Mouse (Mus musculus): Measurements from ENCODE around the gene Srbd1. TPM values are rescaled to one million over a fixed set of nuclear protein-coding genes. Genes with fewer than 3 reads are reported as not detected.

Gene Srbd1
- polyA plus RNA-seq, 1 experiment: 0.80 TPM

DNA sequence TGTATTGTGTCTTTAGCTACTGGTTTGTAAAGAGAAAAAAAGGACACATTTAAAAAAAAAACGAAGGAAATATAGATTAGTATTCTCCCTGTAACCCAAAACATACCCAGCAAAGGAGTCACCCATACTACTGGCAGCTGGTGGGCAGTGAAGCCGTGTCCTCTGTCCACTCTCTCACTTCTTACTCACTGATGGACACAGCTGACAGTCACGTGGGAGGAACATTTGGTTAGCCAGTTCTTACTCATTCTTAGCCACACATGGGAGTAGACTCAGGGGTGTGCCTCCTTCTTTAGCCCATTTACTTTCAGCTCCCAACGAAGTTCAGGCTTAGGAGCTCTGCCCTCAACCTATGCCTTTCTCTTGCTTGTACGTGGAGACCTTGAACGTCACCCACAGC lies 183.3 kb downstream of the Srbd1 start:
- Histone ChIP-seq H3K27ac (ENCODE audit: insufficient read depth, low read depth, low read length) (no peak overlapping the region), H3K36me3 (ENCODE audit: control insufficient read depth, insufficient read depth, low read length) (no peaks in the 10 kb centered on the region), H3K27me3 (ENCODE audit: control insufficient read depth, insufficient read depth, low read length) (no peaks in the 10 kb centered on the region), H3K4me1 (ENCODE audit: control insufficient read depth, insufficient read depth, insufficient read length, low read length) (no peaks in the 10 kb centered on the region), H3K4me3 (ENCODE audit: low read depth, low read length) (no peak overlapping the region)
- WGBS: 59% methylated on average over 6 of the region's 6 CpGs
- TF ChIP-seq POLR2A (IDR thresholded peaks at IDR 0.05; ENCODE audit: low read depth, low read length) (no peak), CTCF (IDR thresholded peaks at IDR 0.05; ENCODE audit: extremely low read depth, insufficient read length, insufficient replicate concordance, low read depth, low read length) (no peak)

DNA sequence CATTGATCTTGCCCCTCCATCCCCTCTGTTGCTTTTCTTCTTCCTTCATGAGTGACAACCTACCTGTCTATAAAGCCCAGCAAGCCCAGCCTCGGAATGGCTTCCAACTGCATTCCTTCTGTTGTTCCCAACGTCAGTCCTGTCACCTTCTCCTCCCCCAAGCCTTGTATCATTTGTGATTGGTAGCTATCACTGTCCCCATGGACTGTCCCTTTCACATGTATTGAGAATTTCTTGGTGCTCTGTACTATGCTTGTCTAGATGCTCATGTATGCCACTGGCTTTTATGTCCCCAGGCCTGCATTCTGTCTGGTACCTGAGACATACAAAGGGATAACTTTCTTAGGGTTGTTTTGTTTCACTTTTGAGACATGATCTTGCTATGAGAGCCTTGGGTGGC lies 193.2 kb downstream of the Srbd1 start:
- Histone ChIP-seq H3K4me3 (ENCODE audit: low read depth, low read length) (no peak overlapping the region), H3K27me3 (ENCODE audit: control insufficient read depth, insufficient read depth, low read length) (no peaks in the 10 kb centered on the region)
- 54% methylated on average over 2 of the region's 2 CpGs for WGBS

GRCm38 (mm10) chr17:85949919-85950505 lies 195.0 kb downstream of the Srbd1 start:
- Histone ChIP-seq H3K4me3 (ENCODE audit: low read depth, low read length) (no peak overlapping the region), H3K36me3 (ENCODE audit: control insufficient read depth, insufficient read depth, low read length) (no peaks in the 10 kb centered on the region), H3K4me1 (ENCODE audit: control insufficient read depth, insufficient read depth, insufficient read length, low read length) (no peaks in the 10 kb centered on the region), H3K27ac (ENCODE audit: insufficient read depth, low read depth, low read length) (no peak overlapping the region), H3K27me3 (ENCODE audit: control insufficient read depth, insufficient read depth, low read length) (no peaks in the 10 kb centered on the region)
- TF ChIP-seq POLR2A (IDR thresholded peaks at IDR 0.05; ENCODE audit: low read depth, low read length): no peak
- no peak for TF ChIP-seq CTCF (IDR thresholded peaks at IDR 0.05; ENCODE audit: extremely low read depth, insufficient read length, insufficient replicate concordance, low read depth, low read length)
- 68% methylated on average over 14 of the region's 14 CpGs for WGBS

More for the DNA sequence above, 193.2 kb downstream of the Srbd1 start:
- TF ChIP-seq POLR2A (IDR thresholded peaks at IDR 0.05; ENCODE audit: low read depth, low read length) (no peak), CTCF (IDR thresholded peaks at IDR 0.05; ENCODE audit: extremely low read depth, insufficient read length, insufficient replicate concordance, low read depth, low read length) (no peak)
- Histone ChIP-seq H3K27ac (ENCODE audit: insufficient read depth, low read depth, low read length) (no peak overlapping the region), H3K36me3 (ENCODE audit: control insufficient read depth, insufficient read depth, low read length) (no peaks in the 10 kb centered on the region), H3K4me1 (ENCODE audit: control insufficient read depth, insufficient read depth, insufficient read length, low read length) (no peaks in the 10 kb centered on the region)

DNA sequence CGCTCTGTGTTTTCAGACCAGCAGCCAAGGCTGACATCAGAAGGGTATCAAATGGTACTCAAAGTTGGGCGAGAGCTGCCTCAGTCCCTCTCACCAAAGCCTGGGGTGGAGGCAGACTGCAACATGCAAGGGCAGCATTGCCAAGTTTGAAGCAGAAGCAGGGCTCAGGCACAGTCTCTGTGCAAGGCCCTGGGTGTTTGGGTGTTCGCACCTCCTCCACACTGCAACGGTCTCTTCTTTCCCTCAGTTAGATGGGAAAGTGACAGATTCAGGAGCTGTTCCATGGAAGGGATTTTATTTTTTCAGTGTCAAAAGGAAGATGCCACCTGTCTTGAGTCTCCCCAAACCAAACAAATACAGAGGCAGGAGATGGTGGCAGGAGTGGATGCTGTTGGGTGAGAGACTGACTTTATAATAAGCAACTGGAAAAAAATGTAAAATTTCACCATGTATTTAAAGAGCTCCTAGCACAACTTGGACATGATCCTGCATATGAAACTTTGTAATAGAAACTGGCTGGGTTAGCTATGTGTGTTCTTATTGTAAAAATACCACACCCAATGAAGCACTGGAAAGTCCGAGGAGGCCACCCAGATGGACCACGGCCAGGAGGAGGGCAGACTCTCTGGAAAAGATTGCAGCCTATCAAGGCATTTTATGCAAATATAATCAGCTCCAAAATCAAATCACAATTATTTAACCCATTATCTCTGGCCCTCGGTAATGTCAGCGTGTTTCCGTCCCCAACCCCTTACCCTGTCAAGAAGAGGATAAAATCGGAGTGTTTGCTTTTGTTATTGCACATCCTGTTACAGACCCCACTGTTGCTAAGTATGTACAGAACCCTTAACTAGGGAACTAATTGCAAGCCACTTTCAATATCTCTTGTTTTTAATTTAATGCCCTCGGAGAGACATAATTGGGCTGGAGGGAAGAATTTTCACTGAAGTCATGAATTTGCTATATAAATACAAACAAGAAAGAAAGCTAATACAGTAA lies 195.8 kb downstream of the Srbd1 start:
- Histone ChIP-seq H3K4me3 (ENCODE audit: low read depth, low read length) (no peak overlapping the region), H3K4me1 (ENCODE audit: control insufficient read depth, insufficient read depth, insufficient read length, low read length) (no peaks in the 10 kb centered on the region), H3K27me3 (ENCODE audit: control insufficient read depth, insufficient read depth, low read length) (no peaks in the 10 kb centered on the region), H3K36me3 (ENCODE audit: control insufficient read depth, insufficient read depth, low read length) (no peaks in the 10 kb centered on the region), H3K27ac (ENCODE audit: insufficient read depth, low read depth, low read length) (no peak overlapping the region)
- no peak for TF ChIP-seq POLR2A (IDR thresholded peaks at IDR 0.05; ENCODE audit: low read depth, low read length)
- TF ChIP-seq CTCF (IDR thresholded peaks at IDR 0.05; ENCODE audit: extremely low read depth, insufficient read length, insufficient replicate concordance, low read depth, low read length): no peak
- 59% methylated on average over 11 of the region's 11 CpGs for WGBS

DNA sequence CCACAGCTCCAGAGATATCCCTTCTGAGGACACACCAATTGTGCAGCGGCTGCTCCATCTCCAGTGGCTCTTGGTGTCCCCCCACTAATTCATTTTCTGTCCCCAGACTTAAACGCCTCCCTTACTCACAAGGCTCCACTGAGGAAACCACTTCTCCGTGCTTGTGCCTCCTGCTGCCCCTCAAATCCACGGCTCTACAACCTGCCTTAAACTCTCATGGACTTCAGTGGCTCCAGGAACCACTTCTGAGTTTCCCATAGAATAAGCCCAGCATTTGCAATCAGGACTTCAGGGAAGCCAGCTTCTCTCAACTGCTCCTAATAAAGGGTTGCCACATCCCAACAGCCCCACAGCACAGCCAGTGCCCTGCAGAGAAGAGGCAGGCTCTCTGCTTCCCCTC lies 200.2 kb downstream of the Srbd1 start:
- H3K27ac ChIP-seq (ENCODE audit: insufficient read depth, low read depth, low read length): no peak overlapping the region
- H3K4me1 ChIP-seq (ENCODE audit: control insufficient read depth, insufficient read depth, insufficient read length, low read length): no peaks in the 10 kb centered on the region
- WGBS: 77% methylated on average over 4 of the region's 4 CpGs
- H3K36me3 ChIP-seq (ENCODE audit: control insufficient read depth, insufficient read depth, low read length): no peaks in the 10 kb centered on the region
- H3K4me3 ChIP-seq (ENCODE audit: low read depth, low read length): no peak overlapping the region
- TF ChIP-seq CTCF (IDR thresholded peaks at IDR 0.05; ENCODE audit: extremely low read depth, insufficient read length, insufficient replicate concordance, low read depth, low read length) (no peak), POLR2A (IDR thresholded peaks at IDR 0.05; ENCODE audit: low read depth, low read length) (no peak)
- no peaks in the 10 kb centered on the region for H3K27me3 ChIP-seq (ENCODE audit: control insufficient read depth, insufficient read depth, low read length)

GRCm38 (mm10) chr17:85943994-85944640 lies 200.9 kb downstream of the Srbd1 start:
- Histone ChIP-seq H3K4me1 (ENCODE audit: control insufficient read depth, insufficient read depth, insufficient read length, low read length) (no peaks in the 10 kb centered on the region), H3K27me3 (ENCODE audit: control insufficient read depth, insufficient read depth, low read length) (no peaks in the 10 kb centered on the region), H3K27ac (ENCODE audit: insufficient read depth, low read depth, low read length) (no peak overlapping the region), H3K36me3 (ENCODE audit: control insufficient read depth, insufficient read depth, low read length) (no peaks in the 10 kb centered on the region), H3K4me3 (ENCODE audit: low read depth, low read length) (no peak overlapping the region)
- TF ChIP-seq POLR2A (IDR thresholded peaks at IDR 0.05; ENCODE audit: low read depth, low read length): no peak
- TF ChIP-seq CTCF (IDR thresholded peaks at IDR 0.05; ENCODE audit: extremely low read depth, insufficient read length, insufficient replicate concordance, low read depth, low read length): no peak
- WGBS: 75% methylated on average over 12 of the region's 12 CpGs

- H3K4me1 ChIP-seq (ENCODE audit: control insufficient read depth, insufficient read depth, insufficient read length, low read length): no peaks in the 10 kb centered on the region
- 57% methylated on average over 14 of the region's 14 CpGs for WGBS
- no peak overlapping the region for H3K4me3 ChIP-seq (ENCODE audit: low read depth, low read length)
- no peaks in the 10 kb centered on the region for H3K27me3 ChIP-seq (ENCODE audit: control insufficient read depth, insufficient read depth, low read length)
- H3K27ac ChIP-seq (ENCODE audit: insufficient read depth, low read depth, low read length): no peak overlapping the region
- TF ChIP-seq POLR2A (IDR thresholded peaks at IDR 0.05; ENCODE audit: low read depth, low read length): no peak
- no peak for TF ChIP-seq CTCF (IDR thresholded peaks at IDR 0.05; ENCODE audit: extremely low read depth, insufficient read length, insufficient replicate concordance, low read depth, low read length)
- no peaks in the 10 kb centered on the region for H3K36me3 ChIP-seq (ENCODE audit: control insufficient read depth, insufficient read depth, low read length)
Measured at GRCm38 (mm10) chr17:85943551-85943981, 201.4 kb downstream of the Srbd1 start.

Measured in small intestine, adult 2 months (tissue).